Mouse (Mus musculus) lung, postnatal 14 days (tissue): ENCODE data around the gene Lysmd4.
A peak's percentile ranks its signal among the peaks of the same experiment; 100 is the strongest.

Source experiments
- DNase-seq: peaks from one replicate; pipeline ENCODE4 v3.0.0; 2021

Lysmd4 gene

GRCm38 (mm10) chr7:67222220-67222862 lies at the start of gene Lysmd4:
Lysmd4 (plus strand) TSS chr7:67222544.
- peak; percentile 97 for DNase-seq

- DNase-seq = no peak
These were observed 48.7 kb upstream of the Lysmd4 start for GRCm38 (mm10) chr7:67173522-67174195.

- DNase-seq = no peak
These were observed 38.6 kb upstream of the Lysmd4 start for GRCm38 (mm10) chr7:67183786-67184185.

GRCm38 (mm10) chr7:67199412-67199811 lies 22.9 kb upstream of the Lysmd4 start:
- DNase-seq = peak; percentile 76

- DNase-seq = no peak
These were observed 18.7 kb upstream of the Lysmd4 start for GRCm38 (mm10) chr7:67203625-67204024.

GRCm38 (mm10) chr7:67205734-67206425 lies 16.5 kb upstream of the Lysmd4 start:
- no peak for DNase-seq

- no peak for DNase-seq
These were observed 15.8 kb upstream of the Lysmd4 start for GRCm38 (mm10) chr7:67206496-67206895.

GRCm38 (mm10) chr7:67207701-67208100 lies 14.6 kb upstream of the Lysmd4 start:
- DNase-seq = no peak

GRCm38 (mm10) chr7:67208317-67208716 lies 14.0 kb upstream of the Lysmd4 start:
- DNase-seq = no peak

GRCm38 (mm10) chr7:67210004-67210833 lies 12.1 kb upstream of the Lysmd4 start:
- no peak for DNase-seq

GRCm38 (mm10) chr7:67211341-67211740 lies 11.0 kb upstream of the Lysmd4 start:
- no peak for DNase-seq

- DNase-seq = no peak
These were observed 10.4 kb upstream of the Lysmd4 start for GRCm38 (mm10) chr7:67211971-67212370.

GRCm38 (mm10) chr7:67213589-67213988 lies 8.8 kb upstream of the Lysmd4 start:
- no peak for DNase-seq

- DNase-seq = no peak
These were observed 6.0 kb upstream of the Lysmd4 start for GRCm38 (mm10) chr7:67216351-67216750.

GRCm38 (mm10) chr7:67217025-67217424 lies 5.3 kb upstream of the Lysmd4 start:
- peak; percentile 86 for DNase-seq

- DNase-seq = no peak
These were observed 3.7 kb downstream of the Lysmd4 start for GRCm38 (mm10) chr7:67225943-67226625.

GRCm38 (mm10) chr7:67227538-67227937 lies 5.2 kb downstream of the Lysmd4 start:
- no peak for DNase-seq

GRCm38 (mm10) chr7:67228390-67228789 lies 6.0 kb downstream of the Lysmd4 start:
- no peak for DNase-seq

- DNase-seq = peak; percentile 61
These were observed 6.7 kb downstream of the Lysmd4 start for GRCm38 (mm10) chr7:67228891-67229602.

GRCm38 (mm10) chr7:67229701-67230100 lies 7.4 kb downstream of the Lysmd4 start:
- no peak for DNase-seq

GRCm38 (mm10) chr7:67230221-67230620 lies 7.9 kb downstream of the Lysmd4 start:
- no peak for DNase-seq

- no peak for DNase-seq
These were observed 8.3 kb downstream of the Lysmd4 start for GRCm38 (mm10) chr7:67230640-67231140.
